Mouse (Mus musculus) liver (tissue): ENCODE measurements around the gene Ckmt2.

ENCODE experiments used
- DNase-seq: peaks from one replicate; pipeline ENCODE4 v3.0.0-alpha.2; 2020; ENCODE audit warnings: mixed read lengths

The Ckmt2 gene

GRCm38 (mm10) chr13:91876741-91877349 is at the start of gene Ckmt2:
Gene Ckmt2, minus strand, starts transcription at chr13:91876885.
- DNase-seq: no peak

- DNase-seq: no peak
Measured at GRCm38 (mm10) chr13:91921010-91921409, 44.3 kb upstream of the Ckmt2 start.

- no peak for DNase-seq
Measured at GRCm38 (mm10) chr13:91918764-91919163, 42.1 kb upstream of the Ckmt2 start.

- DNase-seq: no peak
Measured at GRCm38 (mm10) chr13:91917835-91918234, 41.1 kb upstream of the Ckmt2 start.

- no peak for DNase-seq
Measured at GRCm38 (mm10) chr13:91916308-91916707, 39.6 kb upstream of the Ckmt2 start.

GRCm38 (mm10) chr13:91915582-91916239 is 39.0 kb upstream of the Ckmt2 start:
- DNase-seq: no peak

- no peak for DNase-seq
Measured at GRCm38 (mm10) chr13:91915192-91915581, 38.5 kb upstream of the Ckmt2 start.

- no peak for DNase-seq
Measured at GRCm38 (mm10) chr13:91911652-91912051, 35.0 kb upstream of the Ckmt2 start.

- DNase-seq: no peak
Measured at GRCm38 (mm10) chr13:91911211-91911610, 34.5 kb upstream of the Ckmt2 start.

GRCm38 (mm10) chr13:91908202-91908980 is 31.7 kb upstream of the Ckmt2 start:
- DNase-seq: peak; percentile 65

GRCm38 (mm10) chr13:91906338-91906737 is 29.7 kb upstream of the Ckmt2 start:
- DNase-seq: no peak

GRCm38 (mm10) chr13:91896476-91896875 is 19.8 kb upstream of the Ckmt2 start:
- no peak for DNase-seq

- DNase-seq: no peak
Measured at GRCm38 (mm10) chr13:91893132-91893531, 16.4 kb upstream of the Ckmt2 start.

- no peak for DNase-seq
Measured at GRCm38 (mm10) chr13:91890031-91890619, 13.4 kb upstream of the Ckmt2 start.

GRCm38 (mm10) chr13:91884714-91885386 is 8.2 kb upstream of the Ckmt2 start:
- no peak for DNase-seq

GRCm38 (mm10) chr13:91881837-91882480 is 5.3 kb upstream of the Ckmt2 start:
- peak; percentile 14 for DNase-seq

- no peak for DNase-seq
Measured at GRCm38 (mm10) chr13:91880256-91880655, 3.6 kb upstream of the Ckmt2 start.

- DNase-seq: no peak
Measured at GRCm38 (mm10) chr13:91877996-91878395, 1.3 kb upstream of the Ckmt2 start.

- no peak for DNase-seq
Measured at GRCm38 (mm10) chr13:91877350-91877749, 665 bp upstream of the Ckmt2 start.

GRCm38 (mm10) chr13:91875581-91875980 is 1.1 kb downstream of the Ckmt2 start:
- no peak for DNase-seq

GRCm38 (mm10) chr13:91874565-91874964 is 2.1 kb downstream of the Ckmt2 start:
- DNase-seq: no peak

GRCm38 (mm10) chr13:91873734-91874329 is 2.9 kb downstream of the Ckmt2 start:
- DNase-seq: no peak
